ENCODE assay signal across 8 mouse cellular contexts in the genomic region with DNA sequence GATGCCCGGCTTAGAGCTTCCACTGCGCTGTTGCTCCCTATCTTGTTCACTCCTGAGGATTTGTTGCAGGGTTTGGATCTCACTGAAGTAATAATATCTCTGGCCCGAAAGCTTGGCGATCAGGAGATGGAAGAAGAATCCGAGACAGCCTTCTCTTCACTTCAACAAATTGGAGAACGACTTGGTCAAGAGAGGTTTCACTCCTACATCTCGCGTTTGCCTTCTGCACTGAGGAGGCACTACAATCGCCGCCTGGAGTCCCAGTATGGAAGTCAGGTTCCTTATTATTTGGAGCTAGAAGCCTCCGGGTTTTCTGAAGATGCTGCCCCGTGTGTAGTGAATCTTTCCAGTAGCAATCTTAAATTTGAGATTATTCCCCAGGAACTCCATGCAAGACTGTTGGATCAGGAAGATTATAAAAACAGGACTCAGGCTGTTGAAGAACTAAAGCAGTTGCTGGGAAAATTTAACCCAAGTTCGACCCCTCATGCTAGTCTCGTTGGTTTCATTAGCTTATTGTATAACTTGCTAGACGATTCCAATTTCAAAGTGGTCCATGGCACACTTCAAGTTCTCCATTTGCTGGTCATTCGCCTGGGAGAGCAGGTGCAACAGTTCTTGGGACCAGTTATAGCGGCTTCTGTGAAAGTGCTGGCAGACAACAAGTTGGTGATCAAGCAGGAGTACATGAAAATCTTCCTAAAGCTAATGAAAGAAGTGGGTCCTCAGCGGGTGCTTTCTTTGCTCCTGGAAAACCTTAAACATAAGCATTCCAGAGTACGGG. TPM values are rescaled to one million over a fixed set of nuclear protein-coding genes. Genes with fewer than 3 reads are reported as not detected.
A peak's percentile ranks its signal among the peaks of the same experiment; 100 is the strongest.
DNase-seq lines count a peak whose midpoint lies in the region; ATAC-seq and TF ChIP-seq lines count a peak whose summit lies in the region.

No protein-coding gene starts in this region.

- peaks cover 0 to 26% of the 10 kb centered on the region in 2 experiments; a peak in 3 of 4 replicates for H3K36me3 ChIP-seq in MEL (ENCODE audit: control insufficient read depth in 1 of 2, insufficient read depth in 2 of 2, low read length in 2 of 2)
- no peaks in the 10 kb centered on the region for H3K36me3 ChIP-seq in forebrain, embryonic 11.5 days (ENCODE audit: control insufficient read depth, insufficient read depth, low read length)
- H3K36me3 ChIP-seq in kidney, embryonic 16.5 days (ENCODE audit: insufficient read depth, low read length), result no peaks in the 10 kb centered on the region
- 0 out of 2 replicates have a peak, but pooled peaks cover 12% of the 10 kb centered on the region for H3K36me3 ChIP-seq in midbrain, embryonic 10.5 days

- peak overlapping the region; percentile 97 for H3K9ac ChIP-seq in MEL (ENCODE audit: control insufficient read depth, low read depth, low read length, poor library complexity, severe bottlenecking)
- H3K9ac ChIP-seq in forebrain, embryonic 11.5 days (ENCODE audit: low read length), result peak overlapping the region; percentile 88
- H3K9ac ChIP-seq in kidney, embryonic 16.5 days (replicated peaks; ENCODE audit: low read length), result peak overlapping the region; percentile 96

- no peak for ATAC-seq in forebrain, embryonic 11.5 days (replicated peaks; ENCODE audit: low FRiP score)
- ATAC-seq in kidney, embryonic 16.5 days (ENCODE audit: low FRiP score, low TSS enrichment), result no peak

- WGBS in forebrain, embryonic 11.5 days, result 5% methylated on average over 19 of the region's 19 CpGs
- 3% methylated on average over 19 of the region's 19 CpGs for WGBS in kidney, embryonic 16.5 days
- 6% methylated on average over 19 of the region's 19 CpGs for WGBS in midbrain, embryonic 10.5 days

- TF ChIP-seq EP300 in MEL (IDR thresholded peaks at IDR 0.05; ENCODE audit: low read depth in 1 of 2, low read length in 2 of 2), result no peak

- H3K27ac ChIP-seq in MEL (ENCODE audit: control insufficient read depth, low read depth, low read length), result peak overlapping the region; percentile 65
- no peak overlapping the region for H3K27ac ChIP-seq in forebrain, embryonic 11.5 days (ENCODE audit: low read depth, low read length)
- H3K27ac ChIP-seq in kidney, embryonic 16.5 days (ENCODE audit: low read length), result peak overlapping the region; percentile 94
- peak overlapping the region; percentile 92 for H3K27ac ChIP-seq in midbrain, embryonic 10.5 days (replicated peaks)

- peak overlapping the region; percentile 75 to 98 for H3K4me3 ChIP-seq in MEL (ENCODE audit: control insufficient read depth in 1 of 2, insufficient read depth in 1 of 2, low read depth in 2 of 2, low read length in 2 of 2)
- peak overlapping the region; percentile 81 for H3K4me3 ChIP-seq in forebrain, embryonic 11.5 days (ENCODE audit: low read depth, low read length)
- H3K4me3 ChIP-seq in kidney, embryonic 16.5 days (ENCODE audit: low read length), result peak overlapping the region; percentile 79
- H3K4me3 ChIP-seq in midbrain, embryonic 10.5 days, result peak overlapping the region; percentile 91

- TF ChIP-seq CTCF in MEL (IDR thresholded peaks at IDR 0.05 in 2 of 3, conservative IDR thresholded peaks at IDR 0.05 in 1 of 3; ENCODE audit: control insufficient read depth in 1 of 3, insufficient read depth in 1 of 3, low read depth in 2 of 3, low read length in 3 of 3, poor library complexity in 1 of 3, severe bottlenecking in 1 of 3), result no peak

- peak overlapping the region; percentile 86 for H3K4me2 ChIP-seq in forebrain, embryonic 11.5 days (ENCODE audit: low read depth, low read length, severe bottlenecking)
- H3K4me2 ChIP-seq in kidney, embryonic 16.5 days (replicated peaks; ENCODE audit: low read depth, low read length), result peak overlapping the region; percentile 95

- no peak for TF ChIP-seq RAD21 in MEL (IDR thresholded peaks at IDR 0.05; ENCODE audit: low read depth, low read length)

- peaks cover 3 to 7% of the 10 kb centered on the region in 2 experiments; a peak in 3 of 4 replicates for H3K4me1 ChIP-seq in MEL (ENCODE audit: control insufficient read depth in 1 of 2, insufficient read depth in 2 of 2, low read length in 2 of 2)
- 0 out of 2 replicates have a peak, but pooled peaks cover 2% of the 10 kb centered on the region for H3K4me1 ChIP-seq in forebrain, embryonic 11.5 days (replicated peaks; ENCODE audit: control insufficient read depth, insufficient read depth, low read length)
- peaks cover 32% of the 10 kb centered on the region for H3K4me1 ChIP-seq in kidney, embryonic 16.5 days (ENCODE audit: insufficient read depth, low read length)
- peaks cover 54% of the 10 kb centered on the region for H3K4me1 ChIP-seq in midbrain, embryonic 10.5 days

- no peaks in the 10 kb centered on the region for H3K9me3 ChIP-seq in MEL (replicated peaks; ENCODE audit: insufficient read depth, low read length)
- H3K9me3 ChIP-seq in forebrain, embryonic 11.5 days (ENCODE audit: control insufficient read depth, low read length), result no peaks in the 10 kb centered on the region
- no peaks in the 10 kb centered on the region for H3K9me3 ChIP-seq in kidney, embryonic 16.5 days (ENCODE audit: low read length)
- H3K9me3 ChIP-seq in midbrain, embryonic 10.5 days (replicated peaks), result no peaks in the 10 kb centered on the region

- peaks cover 65% of the 10 kb centered on the region for H3K79me2 ChIP-seq in MEL (ENCODE audit: control insufficient read depth, insufficient read depth, low read length, poor library complexity)

- TF ChIP-seq POLR2A in MEL (IDR thresholded peaks at IDR 0.05; ENCODE audit: control insufficient read depth in 1 of 2, insufficient read depth in 1 of 2, low read depth in 1 of 2, low read length in 2 of 2, poor library complexity in 1 of 2), result no peak

- no peaks in the 10 kb centered on the region for H3K27me3 ChIP-seq in MEL (ENCODE audit: control insufficient read depth in 1 of 2, insufficient read depth in 2 of 2, low read length in 2 of 2)
- no peaks in the 10 kb centered on the region for H3K27me3 ChIP-seq in forebrain, embryonic 11.5 days (ENCODE audit: control insufficient read depth, insufficient read depth, low read length)
- no peaks in the 10 kb centered on the region for H3K27me3 ChIP-seq in kidney, embryonic 16.5 days (ENCODE audit: insufficient read depth, low read length)
- no peaks in the 10 kb centered on the region for H3K27me3 ChIP-seq in midbrain, embryonic 10.5 days (ENCODE audit: low read depth, poor library complexity, severe bottlenecking)

- DNase-seq in kidney, adult 18-20 months, result peak; percentile 4
- no peak for DNase-seq in kidney, postnatal 25 days
- DNase-seq in MEL (ENCODE audit: low read depth, low spot score), result peak; percentile 53
- DNase-seq in forebrain, embryonic 11.5 days (ENCODE audit: low spot score), result peak; percentile 45
- DNase-seq in midbrain, embryonic 10.5 days (ENCODE audit: low spot score), result peak; percentile 13
- DNase-seq in natural killer cell, adult 2 months (ENCODE audit: low spot score in 2 of 2), result no peak
- no peak for DNase-seq in yolk sac, embryonic 10.5 days (ENCODE audit: low spot score)

TF ChIP-seq in MEL, 35 proteins besides CTCF, POLR2A, EP300 and RAD21:
- TF ChIP-seq SIN3A (IDR thresholded peaks at IDR 0.05; ENCODE audit: low read length), result peak; percentile 31
- no peak for TF ChIP-seq KAT2A (conservative IDR thresholded peaks at IDR 0.05; ENCODE audit: low read depth, low read length)
- no peak for TF ChIP-seq MYC (IDR thresholded peaks at IDR 0.05; ENCODE audit: low read depth, low read length)
TF ChIP-seq in MEL: peak in this region for 1.

RNA-seq across cellular contexts. Expression of a gene that starts 1.2 kb away (rescaled TPM):
- total RNA-seq in MEL (2012; rRNA removed), result 15.2 and 15.9 TPM in 2 replicates
- 10 to 100 TPM; 14.8 to 22.7 TPM for polyA plus RNA-seq in MEL (2012; ENCODE audit: insufficient read depth in 1 of 2, insufficient read length in 2 of 2, low read depth in 1 of 2, low replicate concordance in 2 of 2, missing spikeins in 1 of 2)
- 26.5 and 27.2 TPM in 2 replicates for polyA plus RNA-seq in forebrain, embryonic 11.5 days (2014; fragmentation: Nextera tagmentation; extraction: Ambion mirVana)
- 28.7 and 32.0 TPM in 2 replicates for polyA plus RNA-seq in kidney, embryonic 16.5 days (2015; fragmentation: Nextera tagmentation; extraction: Ambion mirVana)
- 25.8 and 28.2 TPM in 2 replicates for polyA plus RNA-seq in midbrain, embryonic 10.5 days (2016; fragmentation: Nextera tagmentation; extraction: Ambion mirVana)

RNA-seq across cellular contexts. Expression of a gene that starts 1.5 kb away (rescaled TPM):
- 3.7 and 4.8 TPM in 2 replicates for total RNA-seq in MEL (2012; rRNA removed)
- 100 to 1,000 TPM in 1 of 2 experiments, 1 to 10 TPM in 1; 3.3 to 169 TPM for polyA plus RNA-seq in MEL (2012; ENCODE audit: insufficient read depth in 1 of 2, insufficient read length in 2 of 2, low read depth in 1 of 2, low replicate concordance in 2 of 2, missing spikeins in 1 of 2)
- polyA plus RNA-seq in forebrain, embryonic 11.5 days (2014; fragmentation: Nextera tagmentation; extraction: Ambion mirVana), result 13.7 and 14.2 TPM in 2 replicates
- polyA plus RNA-seq in kidney, embryonic 16.5 days (2015; fragmentation: Nextera tagmentation; extraction: Ambion mirVana), result 9.0 and 10.4 TPM in 2 replicates
- polyA plus RNA-seq in midbrain, embryonic 10.5 days (2016; fragmentation: Nextera tagmentation; extraction: Ambion mirVana), result 10.6 and 14.4 TPM in 2 replicates

RNA-seq across cellular contexts. Expression of a gene that starts 49.1 kb away (rescaled TPM):
- 1.1 and 1.7 TPM in 2 replicates for total RNA-seq in MEL (2012; rRNA removed)
- 1 to 10 TPM in 1 of 2 experiments, not detected in 1; 2.6 TPM for polyA plus RNA-seq in MEL (2012; ENCODE audit: insufficient read depth in 1 of 2, insufficient read length in 2 of 2, low read depth in 1 of 2, low replicate concordance in 2 of 2, missing spikeins in 1 of 2)
- polyA plus RNA-seq in forebrain, embryonic 11.5 days (2014; fragmentation: Nextera tagmentation; extraction: Ambion mirVana), result 2.3 TPM in 2 replicates
- 0.60 and 2.4 TPM in 2 replicates for polyA plus RNA-seq in kidney, embryonic 16.5 days (2015; fragmentation: Nextera tagmentation; extraction: Ambion mirVana)
- 2.1 and 2.4 TPM in 2 replicates for polyA plus RNA-seq in midbrain, embryonic 10.5 days (2016; fragmentation: Nextera tagmentation; extraction: Ambion mirVana)

Comparison
In these comparisons a context has a peak if more than half of its experiments do, and no peak if none do; other contexts are left out.
1. DNase-seq: peak in kidney, adult 18-20 months (single experiment), MEL (single experiment), forebrain, embryonic 11.5 days (single experiment) and midbrain, embryonic 10.5 days (single experiment); none in kidney, postnatal 25 days (0 of 2), natural killer cell, adult 2 months (0 of 2) and yolk sac, embryonic 10.5 days (single experiment).
2. Peak in every context shown above with its lines, with median percentiles within 50 percentile points of each other: H3K4me3 ChIP-seq and H3K9ac ChIP-seq.